Mouse (Mus musculus) C2C12 (cell line): ENCODE measurements around the gene Tbl3. TPM values are rescaled to one million over a fixed set of nuclear protein-coding genes. Genes with fewer than 3 reads are reported as not detected.

Experiments
- H3K27me3 ChIP-seq: one replicate; pipeline ENCODE4 v1.6.1; 2011; ENCODE audit not compliant: control insufficient read depth, insufficient read depth, insufficient read length
- H3K36me3 ChIP-seq: one replicate; pipeline ENCODE4 v1.6.1; 2011; ENCODE audit not compliant: control insufficient read depth, insufficient read depth
- H3K4me3 ChIP-seq: one replicate; pipeline ENCODE4 v1.5.1; 2011; ENCODE audit warnings: mild to moderate bottlenecking, control low read depth; ENCODE audit not compliant: poor library complexity, insufficient read depth, severe bottlenecking
- H3K79me2 ChIP-seq: one replicate; pipeline ENCODE4 v1.6.1; 2011; ENCODE audit not compliant: control insufficient read depth, insufficient read depth
- H3K79me3 ChIP-seq: one replicate; pipeline ENCODE4 v1.6.1; 2011; ENCODE audit warnings: low read depth, control low read depth
- H3ac ChIP-seq: one replicate; pipeline ENCODE3; 2011; ENCODE audit warnings: low read depth; ENCODE audit not compliant: control insufficient read depth, insufficient read length
- CEBPB ChIP-seq: IDR thresholded peaks from one replicate; pipeline ENCODE4 v1.6.1; 2011; ENCODE audit warnings: low read depth, mild to moderate bottlenecking, control low read depth, moderate library complexity
- CTCF ChIP-seq: IDR thresholded peaks from one replicate; pipeline ENCODE4 v1.5.1; 2011; ENCODE audit not compliant: control insufficient read depth, insufficient read depth, insufficient read length
- FOSL1 ChIP-seq: IDR thresholded peaks from one replicate; pipeline ENCODE4 v1.8.0; 2011; ENCODE audit warnings: mild to moderate bottlenecking, low read length; ENCODE audit not compliant: poor library complexity, insufficient read depth, severe bottlenecking
- MAX ChIP-seq: IDR thresholded peaks from one replicate; pipeline ENCODE4 v1.6.1; 2011; ENCODE audit warnings: mild to moderate bottlenecking, control low read depth
- MYOD1 ChIP-seq: IDR thresholded peaks from one replicate; pipeline ENCODE4 v1.6.1; 2011; ENCODE audit warnings: low read depth; ENCODE audit not compliant: control insufficient read depth, insufficient read length
- MYOG ChIP-seq: IDR thresholded peaks from one replicate; pipeline ENCODE4 v1.6.1; 2011; ENCODE audit not compliant: control insufficient read depth, insufficient read length; ENCODE audit errors: extremely low read depth
- USF1 ChIP-seq: IDR thresholded peaks from one replicate; pipeline ENCODE4 v1.6.1; 2011; ENCODE audit warnings: low read depth, mild to moderate bottlenecking, control low read depth, moderate library complexity
- polyA plus RNA-seq: library from polyadenylated mRNA; unstranded; fragments of >200 nt; fragmentation: generic; extraction: Trizol; gene quantifications from one replicate; pipeline ENCODE4 v1.2.1, GENCODE M21; 2012; ENCODE audit warnings: missing spikeins

Tbl3 gene
- polyA plus RNA-seq, 1 experiment: 83.8 TPM

- Histone ChIP-seq H3K79me3 (peaks cover 9% of the 10 kb centered on the region), H3K36me3 (peaks cover 49% of the 10 kb centered on the region), H3K4me3 (no peak overlapping the region), H3K27me3 (no peaks in the 10 kb centered on the region), H3ac (no peak overlapping the region), H3K79me2 (peaks cover 12% of the 10 kb centered on the region)
- TF ChIP-seq FOSL1: no peak
- no peak for TF ChIP-seq CTCF
- no peak for TF ChIP-seq CEBPB
- TF ChIP-seq MAX: no peak
- TF ChIP-seq MYOG: no peak
- no peak for TF ChIP-seq USF1
- no peak for TF ChIP-seq MYOD1
Measured at GRCm38 (mm10) chr17:24701251-24701650, 6.2 kb downstream of the Tbl3 start.

GRCm38 (mm10) chr17:24699473-24699872 lies 8.0 kb downstream of the Tbl3 start:
- H3K27me3 ChIP-seq: no peaks in the 10 kb centered on the region
- H3K79me3 ChIP-seq: peaks cover under 1% of the 10 kb centered on the region
- H3K79me2 ChIP-seq: peaks cover 13% of the 10 kb centered on the region
- H3K4me3 ChIP-seq: no peak overlapping the region
- peaks cover 38% of the 10 kb centered on the region for H3K36me3 ChIP-seq
- H3ac ChIP-seq: no peak overlapping the region
- TF ChIP-seq MAX (no peak), MYOG (no peak), FOSL1 (no peak), USF1 (no peak), CEBPB (no peak), CTCF (no peak), MYOD1 (no peak)

- H3ac ChIP-seq: no peak overlapping the region
- peaks cover 16% of the 10 kb centered on the region for H3K79me2 ChIP-seq
- H3K4me3 ChIP-seq: no peak overlapping the region
- TF ChIP-seq MYOD1 (no peak), USF1 (no peak), CTCF (no peak), MAX (no peak), CEBPB (no peak), MYOG (no peak), FOSL1 (no peak)
- no peaks in the 10 kb centered on the region for H3K27me3 ChIP-seq
- peaks cover 1% of the 10 kb centered on the region for H3K79me3 ChIP-seq
- H3K36me3 ChIP-seq: peaks cover 31% of the 10 kb centered on the region
Measured at GRCm38 (mm10) chr17:24698715-24699114, 8.7 kb downstream of the Tbl3 start.

- Histone ChIP-seq H3K27me3 (no peaks in the 10 kb centered on the region), H3K79me3 (peaks cover 1% of the 10 kb centered on the region), H3K4me3 (no peak overlapping the region), H3K36me3 (peaks cover 32% of the 10 kb centered on the region), H3K79me2 (peaks cover 16% of the 10 kb centered on the region), H3ac (no peak overlapping the region)
- TF ChIP-seq FOSL1: no peak
- no peak for TF ChIP-seq MYOD1
- no peak for TF ChIP-seq MYOG
- TF ChIP-seq CEBPB: no peak
- no peak for TF ChIP-seq USF1
- TF ChIP-seq MAX: no peak
- TF ChIP-seq CTCF: no peak
Measured at GRCm38 (mm10) chr17:24697985-24698384, 9.5 kb downstream of the Tbl3 start.

- Histone ChIP-seq H3K4me3 (peak within 1 kb of the TSS; percentile 87), H3K79me2 (peaks cover 16% of the 10 kb centered on the region), H3K27me3 (no peaks in the 10 kb centered on the region), H3ac (peak within 1 kb of the TSS; percentile 90), H3K36me3 (peaks cover 18% of the 10 kb centered on the region), H3K79me3 (peaks cover 1% of the 10 kb centered on the region)
- TF ChIP-seq CTCF: peak; percentile 20
- peak; percentile 24 for TF ChIP-seq MAX
- no peak for TF ChIP-seq FOSL1
Measured at GRCm38 (mm10) chr17:24696011-24696697, 11.3 kb downstream of the Tbl3 start, which contains the start of the genes Gfer and Noxo1. Gene Gfer (minus strand): TSS chr17:24696156. Gene Noxo1 (plus strand): TSS chr17:24696234.
